Mouse (Mus musculus): Measurements from ENCODE around the gene Igf1r. TPM values are rescaled to one million over a fixed set of nuclear protein-coding genes. Genes with fewer than 3 reads are reported as not detected.
A peak's percentile ranks its signal among the peaks of the same experiment; 100 is the strongest.

The Igf1r gene
- polyA plus RNA-seq, 1 experiment = 16.9 TPM

- TF ChIP-seq CTCF (IDR thresholded peaks at IDR 0.05; ENCODE audit: insufficient read depth, low read length) = no peak
- Histone ChIP-seq H3K4me1 (ENCODE audit: control insufficient read depth, insufficient read depth, low read length) (no peaks in the 10 kb centered on the region), H3K4me3 (replicated peaks; ENCODE audit: extremely low read depth, low read depth, low read length) (no peak overlapping the region)
- WGBS = 69% methylated on average over 15 of the region's 15 CpGs
- DNase-seq = no peak
Observed at GRCm38 (mm10) chr7:68193958-68194695, 241.5 kb downstream of the Igf1r start.

- WGBS = 95% methylated on average over 7 of the region's 7 CpGs
- no peak overlapping the region for H3K4me3 ChIP-seq (replicated peaks; ENCODE audit: extremely low read depth, low read depth, low read length)
- H3K4me1 ChIP-seq (ENCODE audit: control insufficient read depth, insufficient read depth, low read length) = no peaks in the 10 kb centered on the region
- DNase-seq = no peak
- TF ChIP-seq POLR2A (IDR thresholded peaks at IDR 0.05; ENCODE audit: borderline replicate concordance, extremely low read depth, low read depth, low read length) (no peak), CTCF (IDR thresholded peaks at IDR 0.05; ENCODE audit: insufficient read depth, low read length) (no peak)
Observed at GRCm38 (mm10) chr7:68199609-68200008, 247.0 kb downstream of the Igf1r start.

DNA sequence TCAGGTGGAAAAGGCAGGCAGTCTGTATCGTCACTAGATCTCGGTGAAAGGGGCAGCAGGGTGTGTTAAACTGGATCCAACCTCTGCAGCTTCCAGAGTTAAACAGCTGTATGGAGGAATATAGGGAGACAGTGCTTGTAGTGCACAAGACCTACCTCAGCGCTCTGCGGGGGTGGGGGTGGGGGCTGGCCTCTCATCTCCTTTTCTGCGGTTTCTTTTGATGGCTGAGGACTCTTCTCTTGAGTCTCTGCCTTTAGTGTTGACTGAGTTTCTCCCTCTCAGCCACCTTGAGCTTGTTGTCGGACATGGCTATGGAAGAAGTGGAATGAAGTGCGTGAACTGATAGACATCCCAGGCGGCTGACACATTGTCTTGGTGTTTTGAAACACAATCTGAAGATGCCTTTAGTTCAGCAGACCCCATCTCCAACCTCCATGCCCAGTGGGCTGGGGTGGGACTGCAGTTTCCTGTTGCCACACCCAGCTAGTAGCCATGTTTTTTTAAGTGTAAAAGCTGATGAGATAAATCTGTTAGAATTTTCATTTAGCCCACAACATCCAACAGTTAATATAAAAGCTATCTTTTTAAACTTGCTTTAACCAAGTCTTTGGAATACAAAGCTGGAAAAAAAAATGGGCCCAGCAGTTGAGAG lies 253.3 kb downstream of the Igf1r start:
- TF ChIP-seq POLR2A (IDR thresholded peaks at IDR 0.05; ENCODE audit: borderline replicate concordance, extremely low read depth, low read depth, low read length) = no peak
- no peak for TF ChIP-seq CTCF (IDR thresholded peaks at IDR 0.05; ENCODE audit: insufficient read depth, low read length)
- 81% methylated on average over 8 of the region's 8 CpGs for WGBS
- DNase-seq = no peak

DNA sequence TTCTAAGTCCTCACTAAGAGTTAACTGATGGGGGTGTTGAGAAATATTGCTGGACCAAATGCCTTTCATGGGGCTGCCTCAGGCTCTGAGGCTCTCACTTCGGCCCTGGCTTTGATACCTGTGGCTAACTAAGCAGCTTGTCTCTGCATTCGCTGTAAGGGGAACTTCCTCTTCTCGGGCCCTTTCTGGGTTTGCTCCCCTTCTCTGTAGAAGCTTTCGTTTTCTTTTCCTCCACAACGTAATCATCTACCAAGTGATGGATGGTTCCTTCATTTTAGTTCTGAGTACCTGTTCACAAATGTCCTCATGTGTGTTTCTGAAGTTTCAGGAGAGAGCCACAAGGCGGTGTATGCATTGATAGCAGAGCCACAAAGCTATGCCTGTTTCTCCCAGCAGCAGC lies 256.4 kb downstream of the Igf1r start:
- DNase-seq = no peak
- H3K4me3 ChIP-seq (replicated peaks; ENCODE audit: extremely low read depth, low read depth, low read length) = no peak overlapping the region
- TF ChIP-seq POLR2A (IDR thresholded peaks at IDR 0.05; ENCODE audit: borderline replicate concordance, extremely low read depth, low read depth, low read length) = no peak
- no peak for TF ChIP-seq CTCF (IDR thresholded peaks at IDR 0.05; ENCODE audit: insufficient read depth, low read length)
- WGBS = 83% methylated on average over 6 of the region's 6 CpGs
- no peaks in the 10 kb centered on the region for H3K4me1 ChIP-seq (ENCODE audit: control insufficient read depth, insufficient read depth, low read length)

More for the DNA sequence above, 253.3 kb downstream of the Igf1r start:
- no peaks in the 10 kb centered on the region for H3K4me1 ChIP-seq (ENCODE audit: control insufficient read depth, insufficient read depth, low read length)
- H3K4me3 ChIP-seq (replicated peaks; ENCODE audit: extremely low read depth, low read depth, low read length) = no peak overlapping the region

DNA sequence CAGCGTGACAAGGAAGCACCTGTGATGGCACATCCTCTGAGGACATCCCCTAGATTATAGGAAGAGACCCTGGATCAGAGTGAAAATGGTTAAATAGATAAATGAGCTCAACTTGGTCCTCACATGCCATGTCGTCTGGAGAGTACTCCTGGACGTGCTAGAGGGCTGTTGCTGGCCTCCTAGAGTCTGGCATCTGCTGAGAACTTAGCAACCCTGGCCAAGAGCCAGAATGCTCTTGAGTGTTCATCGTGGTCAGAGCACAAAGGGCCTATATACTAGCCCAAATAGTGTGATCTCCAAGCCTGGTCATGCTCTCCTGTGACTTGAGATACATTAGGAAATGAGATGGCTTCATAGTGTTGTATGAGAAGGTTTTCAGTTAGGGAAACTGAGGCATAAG lies 257.8 kb downstream of the Igf1r start:
- H3K4me3 ChIP-seq (replicated peaks; ENCODE audit: extremely low read depth, low read depth, low read length) = no peak overlapping the region
- WGBS = 49% methylated on average over 4 of the region's 4 CpGs
- TF ChIP-seq POLR2A (IDR thresholded peaks at IDR 0.05; ENCODE audit: borderline replicate concordance, extremely low read depth, low read depth, low read length) (no peak), CTCF (IDR thresholded peaks at IDR 0.05; ENCODE audit: insufficient read depth, low read length) (no peak)
- H3K4me1 ChIP-seq (ENCODE audit: control insufficient read depth, insufficient read depth, low read length) = no peaks in the 10 kb centered on the region
- peak; percentile 34 for DNase-seq

- WGBS = 84% methylated on average over 7 of the region's 7 CpGs
Observed at GRCm38 (mm10) chr7:68211883-68212282, 259.3 kb downstream of the Igf1r start.

DNA sequence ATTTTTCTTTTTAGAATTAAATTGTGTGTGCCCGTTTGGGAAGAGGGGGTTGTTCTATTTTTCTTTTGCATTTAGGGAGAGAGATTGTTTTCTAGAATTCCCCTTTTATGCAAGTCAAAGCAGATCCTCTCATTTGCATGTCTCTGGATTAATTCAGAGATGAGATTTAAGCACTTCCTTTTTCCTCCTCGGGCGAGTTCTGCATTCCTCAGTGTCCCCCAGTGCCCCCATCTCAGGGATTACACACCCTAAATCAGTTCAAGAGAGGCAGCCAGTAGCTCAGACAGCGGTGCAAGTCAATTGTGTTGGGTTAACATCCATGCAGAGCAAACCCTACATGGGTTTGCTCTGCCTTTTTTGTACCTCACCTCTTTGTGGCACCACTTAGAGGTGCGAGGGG lies 261.2 kb downstream of the Igf1r start:
- Histone ChIP-seq H3K4me3 (replicated peaks; ENCODE audit: extremely low read depth, low read depth, low read length) (no peak overlapping the region), H3K4me1 (ENCODE audit: control insufficient read depth, insufficient read depth, low read length) (no peaks in the 10 kb centered on the region)
- TF ChIP-seq CTCF (IDR thresholded peaks at IDR 0.05; ENCODE audit: insufficient read depth, low read length) (no peak), POLR2A (IDR thresholded peaks at IDR 0.05; ENCODE audit: borderline replicate concordance, extremely low read depth, low read depth, low read length) (no peak)
- WGBS = 80% methylated on average over 5 of the region's 5 CpGs
- no peak for DNase-seq

More at GRCm38 (mm10) chr7:68211883-68212282, 259.3 kb downstream of the Igf1r start:
- Histone ChIP-seq H3K4me3 (replicated peaks; ENCODE audit: extremely low read depth, low read depth, low read length) (no peak overlapping the region), H3K4me1 (ENCODE audit: control insufficient read depth, insufficient read depth, low read length) (no peaks in the 10 kb centered on the region)
- no peak for DNase-seq
- TF ChIP-seq CTCF (IDR thresholded peaks at IDR 0.05; ENCODE audit: insufficient read depth, low read length) (no peak), POLR2A (IDR thresholded peaks at IDR 0.05; ENCODE audit: borderline replicate concordance, extremely low read depth, low read depth, low read length) (no peak)

- no peak overlapping the region for H3K4me3 ChIP-seq (replicated peaks; ENCODE audit: extremely low read depth, low read depth, low read length)
- DNase-seq = no peak
- 76% methylated on average over 18 of the region's 18 CpGs for WGBS
- no peaks in the 10 kb centered on the region for H3K4me1 ChIP-seq (ENCODE audit: control insufficient read depth, insufficient read depth, low read length)
- TF ChIP-seq CTCF (IDR thresholded peaks at IDR 0.05; ENCODE audit: insufficient read depth, low read length) (no peak), POLR2A (IDR thresholded peaks at IDR 0.05; ENCODE audit: borderline replicate concordance, extremely low read depth, low read depth, low read length) (no peak)
Observed at GRCm38 (mm10) chr7:68215522-68216070, 263.0 kb downstream of the Igf1r start.

- WGBS = 87% methylated on average over 11 of the region's 11 CpGs
- H3K4me3 ChIP-seq (replicated peaks; ENCODE audit: extremely low read depth, low read depth, low read length) = no peak overlapping the region
- DNase-seq = no peak
- H3K4me1 ChIP-seq (ENCODE audit: control insufficient read depth, insufficient read depth, low read length) = no peaks in the 10 kb centered on the region
- no peak for TF ChIP-seq CTCF (IDR thresholded peaks at IDR 0.05; ENCODE audit: insufficient read depth, low read length)
- TF ChIP-seq POLR2A (IDR thresholded peaks at IDR 0.05; ENCODE audit: borderline replicate concordance, extremely low read depth, low read depth, low read length) = no peak
Observed at GRCm38 (mm10) chr7:68218879-68219278, 266.3 kb downstream of the Igf1r start.

Measured in lung, adult 2 months (tissue).